In genomic region chr12:54213871-54214270, GRCm38 (mm10) we compare ENCODE assay signal across 22 mouse cellular contexts. TPM values are rescaled to one million over a fixed set of nuclear protein-coding genes. Genes with fewer than 3 reads are reported as not detected.
DNase-seq lines count a peak whose midpoint lies in the region; ATAC-seq and TF ChIP-seq lines count a peak whose summit lies in the region.
"Had no signal": no experiment of that assay in that cellular context is flagged by ENCODE, and none has a peak within 500 bp of the region (broad histone marks: within the 10 kb centered on the region; RNA-seq: fewer than 3 reads in every experiment).

No protein-coding gene starts in this region.

- TF ChIP-seq POLR2A in CH12.LX (IDR thresholded peaks at IDR 0.05; ENCODE audit: low read depth, low read length) (no peak), myocyte (IDR thresholded peaks at IDR 0.05; ENCODE audit: insufficient read length, low read depth) (no peak)
- TF ChIP-seq POLR2A in thymus, adult 2 months (IDR thresholded peaks at IDR 0.05; ENCODE audit: control insufficient read depth, extremely low read depth, insufficient read depth, low read length, poor library complexity), result no peak

- peaks cover 0 to 5% of the 10 kb centered on the region in 2 experiments; a peak in 2 of 4 replicates for H3K4me1 ChIP-seq in CH12.LX (ENCODE audit: control insufficient read depth in 1 of 2, insufficient read depth in 2 of 2)
- peaks cover 7% of the 10 kb centered on the region for H3K4me1 ChIP-seq in intestine, embryonic 15.5 days (replicated peaks)
- peaks cover 7% of the 10 kb centered on the region; the same call in 1 of the 2 replicates for H3K4me1 ChIP-seq in neural tube, embryonic 15.5 days
- peaks cover 6% of the 10 kb centered on the region for H3K4me1 ChIP-seq in thymus, adult 2 months (replicated peaks; ENCODE audit: control insufficient read depth, insufficient read depth, low read length)
- H3K4me1 ChIP-seq: heart, embryonic 10.5 days; heart, embryonic 13.5 days; hindbrain, embryonic 12.5 days; hindbrain, embryonic 15.5 days had no signal

- H3K36me3 ChIP-seq in CH12.LX (replicated peaks in 1 of 2; ENCODE audit: control insufficient read depth in 1 of 2, insufficient read depth in 1 of 2, low read length in 1 of 2) (no peaks in the 10 kb centered on the region), myocyte (ENCODE audit: control insufficient read depth, insufficient read depth) (no peaks in the 10 kb centered on the region)
- H3K36me3 ChIP-seq in intestine, embryonic 15.5 days, result no peaks in the 10 kb centered on the region
- H3K36me3 ChIP-seq in neural tube, embryonic 15.5 days, result no peaks in the 10 kb centered on the region
- no peaks in the 10 kb centered on the region for H3K36me3 ChIP-seq in thymus, adult 2 months (ENCODE audit: control insufficient read depth, insufficient read depth, low read length)
- H3K36me3 ChIP-seq: forebrain, embryonic 10.5 days; heart, embryonic 10.5 days; heart, embryonic 13.5 days; hindbrain, embryonic 12.5 days; hindbrain, embryonic 15.5 days had no signal

- 58% methylated on average over 4 of the region's 4 CpGs for WGBS in intestine, embryonic 15.5 days
- WGBS in neural tube, embryonic 15.5 days, result 78% methylated on average over 4 of the region's 4 CpGs
- WGBS in thymus, adult 2 months, result 78% methylated on average over 4 of the region's 4 CpGs

- H3K4me2 ChIP-seq in CH12.LX (ENCODE audit: insufficient read depth, low read depth, poor library complexity, severe bottlenecking), result no peak overlapping the region
- H3K4me2 ChIP-seq in intestine, embryonic 15.5 days (replicated peaks), result peak overlapping the region; percentile 26; the same call in 1 of the 2 replicates
- peak overlapping the region; percentile 54 for H3K4me2 ChIP-seq in myocyte (ENCODE audit: low read depth)
- no peak overlapping the region for H3K4me2 ChIP-seq in neural tube, embryonic 15.5 days
- H3K4me2 ChIP-seq: heart, embryonic 13.5 days; hindbrain, embryonic 12.5 days; hindbrain, embryonic 15.5 days had no signal

- intact Hi-C loops in heart, postnatal 10 days (cut with DNase I), result no loop called here

- dilution Hi-C loops in CH12.LX (cut with MboI; ENCODE audit: extremely low pct_ligation_motif_present, extremely low pct_unique_long_range_greater_than_20kb, low sequenced_read_pairs), result no loop called here

- in situ Hi-C loops in CH12.LX (cut with MboI; ENCODE audit: low pct_ligation_motif_present, low pct_unique_long_range_greater_than_20kb, low sequenced_read_pairs), result loop anchor here (25.0 kb wide), 2 partner anchors 98 to 273 kb away; no protein-coding TSS in a partner anchor

- H3K27me3 ChIP-seq in CH12.LX (replicated peaks), result no peaks in the 10 kb centered on the region
- H3K27me3 ChIP-seq in intestine, embryonic 15.5 days (replicated peaks), result no peaks in the 10 kb centered on the region
- no peaks in the 10 kb centered on the region for H3K27me3 ChIP-seq in myocyte (ENCODE audit: control insufficient read depth, insufficient read depth, insufficient read length)
- no peaks in the 10 kb centered on the region for H3K27me3 ChIP-seq in neural tube, embryonic 15.5 days (replicated peaks)
- no peaks in the 10 kb centered on the region for H3K27me3 ChIP-seq in thymus, adult 2 months (ENCODE audit: control insufficient read depth, insufficient read depth, low read length)
- H3K27me3 ChIP-seq: heart, embryonic 13.5 days; hindbrain, embryonic 12.5 days; hindbrain, embryonic 15.5 days had no signal

- H3K9me3 ChIP-seq in CH12.LX (replicated peaks; ENCODE audit: low read length), result no peaks in the 10 kb centered on the region
- H3K9me3 ChIP-seq in intestine, embryonic 15.5 days, result no peaks in the 10 kb centered on the region
- H3K9me3 ChIP-seq in neural tube, embryonic 15.5 days (replicated peaks), result no peaks in the 10 kb centered on the region
- H3K9me3 ChIP-seq: forebrain, embryonic 10.5 days; heart, embryonic 10.5 days; heart, embryonic 13.5 days; hindbrain, embryonic 12.5 days; hindbrain, embryonic 15.5 days had no signal

- H3K79me2 ChIP-seq in CH12.LX (replicated peaks; ENCODE audit: control insufficient read depth, extremely low read depth, insufficient read depth, poor library complexity, severe bottlenecking) (no peaks in the 10 kb centered on the region), myocyte (ENCODE audit: control insufficient read depth, insufficient read depth) (no peaks in the 10 kb centered on the region)

- no peak for TF ChIP-seq RAD21 in CH12.LX (IDR thresholded peaks at IDR 0.05; ENCODE audit: low read depth, low read length)

- peak; percentile 35 for DNase-seq in heart, adult 11 months
- no peak for DNase-seq in heart, postnatal 10 days
- no peak for DNase-seq in CH12.LX (ENCODE audit: extremely low read depth)
- no peak for DNase-seq in thymus, adult 2 months
- no peak for DNase-seq in gastrocnemius, adult 8-10 months (ENCODE audit: low spot score in 2 of 2)
- DNase-seq: cerebellum, adult 11-12 months; cerebellum, adult 9-10 months; cerebellum, postnatal 14 days; forebrain, postnatal 0 days; gastrocnemius, adult 2 months; gastrocnemius, postnatal 25 days; heart, adult 2 months had no signal

- ATAC-seq in intestine, embryonic 15.5 days, result peak; percentile 82
- no peak for ATAC-seq in neural tube, embryonic 15.5 days (ENCODE audit: low FRiP score)
- ATAC-seq: activated CD4-positive, CD25-positive, alpha-beta regulatory T cell, adult 4 months; forebrain, embryonic 14.5 days; forebrain, postnatal 0 days had no signal

- no peak overlapping the region for H3K9ac ChIP-seq in CH12.LX (ENCODE audit: insufficient read depth, low read depth)
- H3K9ac ChIP-seq in intestine, embryonic 15.5 days, result no peak overlapping the region
- H3K9ac ChIP-seq in neural tube, embryonic 15.5 days (replicated peaks), result no peak overlapping the region
- H3K9ac ChIP-seq: forebrain, postnatal 0 days; heart, embryonic 13.5 days; hindbrain, embryonic 12.5 days; hindbrain, embryonic 15.5 days had no signal

- H3K27ac ChIP-seq in CH12.LX (ENCODE audit: insufficient read depth, low read depth), result no peak overlapping the region
- peak overlapping the region; percentile 72 for H3K27ac ChIP-seq in intestine, embryonic 15.5 days
- no peak overlapping the region for H3K27ac ChIP-seq in neural tube, embryonic 15.5 days (replicated peaks)
- no peak overlapping the region for H3K27ac ChIP-seq in thymus, adult 2 months (ENCODE audit: control insufficient read depth, insufficient read depth, low read length)
- H3K27ac ChIP-seq: forebrain, embryonic 10.5 days; gastrocnemius, adult 2 months; heart, adult 2 months; heart, embryonic 10.5 days; heart, embryonic 13.5 days; hindbrain, embryonic 12.5 days; hindbrain, embryonic 15.5 days had no signal

- TF ChIP-seq EP300 in CH12.LX (IDR thresholded peaks at IDR 0.05; ENCODE audit: low read length), result no peak

- TF ChIP-seq CTCF in CH12.LX (conservative IDR thresholded peaks at IDR 0.05 in 1 of 2, IDR thresholded peaks at IDR 0.05 in 1 of 2; ENCODE audit: low read depth in 2 of 2, low read length in 2 of 2), result no peak
- TF ChIP-seq CTCF in thymus, adult 2 months (IDR thresholded peaks at IDR 0.05; ENCODE audit: borderline replicate concordance, control insufficient read depth, extremely low read depth, insufficient read depth, low read length, poor library complexity), result no peak

- no peak overlapping the region for H3ac ChIP-seq in myocyte (ENCODE audit: control insufficient read depth, insufficient read length)

- H3K4me3 ChIP-seq in CH12.LX (replicated peaks in 1 of 3; ENCODE audit: low read depth in 2 of 3, low read length in 2 of 3, poor library complexity in 1 of 3) (no peak overlapping the region), myocyte (no peak overlapping the region)
- no peak overlapping the region for H3K4me3 ChIP-seq in intestine, embryonic 15.5 days (replicated peaks)
- H3K4me3 ChIP-seq in neural tube, embryonic 15.5 days (replicated peaks), result no peak overlapping the region
- no peak overlapping the region for H3K4me3 ChIP-seq in thymus, adult 2 months (ENCODE audit: control insufficient read depth, insufficient read depth, low read length)
- H3K4me3 ChIP-seq: forebrain, embryonic 10.5 days; gastrocnemius, adult 2 months; heart, adult 2 months; heart, embryonic 10.5 days; heart, embryonic 13.5 days; hindbrain, embryonic 12.5 days; hindbrain, embryonic 15.5 days had no signal

TF ChIP-seq in CH12.LX, 34 proteins besides CTCF, POLR2A, EP300 and RAD21:
- TF ChIP-seq MAFK (IDR thresholded peaks at IDR 0.05; ENCODE audit: insufficient replicate concordance, low read length), result peak; percentile 89
- TF ChIP-seq GABPA (IDR thresholded peaks at IDR 0.05; ENCODE audit: insufficient replicate concordance, low read depth, low read length), result no peak
- TF ChIP-seq ZMIZ1 (IDR thresholded peaks at IDR 0.05; ENCODE audit: low read depth, low read length), result no peak
- TF ChIP-seq JUN (IDR thresholded peaks at IDR 0.05; ENCODE audit: insufficient read depth, low read depth, low read length), result no peak
- TF ChIP-seq MEF2A (IDR thresholded peaks at IDR 0.05; ENCODE audit: borderline replicate concordance, low read depth, low read length), result no peak
- no peak for TF ChIP-seq HCFC1 (IDR thresholded peaks at IDR 0.05; ENCODE audit: low read depth, low read length)

TF ChIP-seq in myocyte, 11 proteins besides CTCF, POLR2A, EP300 and RAD21:
- no peak for TF ChIP-seq SRF (IDR thresholded peaks at IDR 0.05; ENCODE audit: control insufficient read depth, insufficient read length, low read depth)

RNA-seq across cellular contexts. Expression of gene Egln3, which starts 10.2 kb away (rescaled TPM):
- 10 to 100 TPM; 39.0 to 49.5 TPM for total RNA-seq in heart, postnatal 10 days (2021)
- not detected in 2 replicates for total RNA-seq in CH12.LX (2012; rRNA removed)
- 0.11 TPM in 1 of 2 replicates, not detected in the other for total RNA-seq in CH12.LX (2014; rRNA removed)
- not detected in 2 replicates for polyA plus RNA-seq in CH12.LX (2012; ENCODE audit: insufficient read length, low read depth)
- polyA plus RNA-seq in intestine, embryonic 15.5 days (2015; fragmentation: Nextera tagmentation; extraction: Ambion mirVana), result 54.2 and 57.9 TPM in 2 replicates
- polyA plus RNA-seq in myocyte (2012; fragmentation: generic; extraction: Trizol), result 130 TPM
- polyA plus RNA-seq in neural tube, embryonic 15.5 days (2015; fragmentation: Nextera tagmentation; extraction: Ambion mirVana), result 6.6 and 11.8 TPM in 2 replicates
- 22.2 and 26.1 TPM in 2 replicates for polyA plus RNA-seq in thymus, adult 2 months (2012; rRNA removed)
- 10 to 100 TPM; 15.9 to 42.8 (median 35.9) TPM for total RNA-seq in gastrocnemius, adult 8-10 months (2022)

Comparison
In these comparisons a context has a peak if more than half of its experiments do, and no peak if none do; other contexts are left out.
1. H3K4me2 ChIP-seq: peak in intestine, embryonic 15.5 days (single experiment) and myocyte (single experiment); none in CH12.LX (single experiment) and neural tube, embryonic 15.5 days (single experiment).